Mouse (Mus musculus) erythroblast, embryonic 14.5 days (primary cell): Measurements from ENCODE around the gene Slc7a6.

Source experiments
- GATA1 ChIP-seq: IDR thresholded peaks from 2 replicates; pipeline ENCODE4 v1.6.1; 2012; ENCODE audit warnings: low read length, inconsistent platforms, mixed read lengths
- TAL1 ChIP-seq: IDR thresholded peaks from 3 replicates; pipeline ENCODE4 v1.6.1; 2012; ENCODE audit warnings: low read length, inconsistent platforms, mixed read lengths

- TF ChIP-seq GATA1: no peak
- no peak for TF ChIP-seq TAL1
These were observed 32.2 kb upstream of the Slc7a6 start, which contains the start of gene Esrp2 for GRCm38 (mm10) chr8:106136156-106137130.
